Mouse (Mus musculus) A20 (cell line): Measurements from ENCODE around the gene Olfr353.

Experiments
- DNase-seq: peaks from one replicate; pipeline ENCODE4 v3.0.0-alpha.2; 2011; ENCODE audit warnings: low read depth, low spot score

Gene Olfr353

GRCm38 (mm10) chr2:36892836-36893235 lies at the start of gene Olfr353:
Gene Olfr353 (minus strand): TSS chr2:36892936.
- DNase-seq, result no peak

GRCm38 (mm10) chr2:36936821-36937220 lies 44.1 kb upstream of the Olfr353 start, which contains the start of gene Olfr356:
Gene Olfr356 (plus strand): TSS chr2:36937121.
- no peak for DNase-seq

GRCm38 (mm10) chr2:36928797-36929196 lies 36.1 kb upstream of the Olfr353 start, which contains the start of gene Olfr355:
Gene Olfr355 (minus strand): TSS chr2:36928897.
- no peak for DNase-seq

GRCm38 (mm10) chr2:36905380-36905779 lies 12.6 kb upstream of the Olfr353 start, which contains the start of gene Olfr354:
Gene Olfr354 (plus strand): TSS chr2:36905680.
- DNase-seq, result no peak

- no peak for DNase-seq
Observed at GRCm38 (mm10) chr2:36897114-36897513, 4.4 kb upstream of the Olfr353 start.

- DNase-seq, result no peak
Observed at GRCm38 (mm10) chr2:36868160-36868559, 24.6 kb downstream of the Olfr353 start, which contains the start of gene Olfr352. Gene Olfr352 (plus strand): TSS chr2:36868460.

- no peak for DNase-seq
Observed at GRCm38 (mm10) chr2:36862560-36862959, 30.2 kb downstream of the Olfr353 start, which contains the start of gene Olfr351. Gene Olfr351 (minus strand): TSS chr2:36862660.

- no peak for DNase-seq
Observed at GRCm38 (mm10) chr2:36846010-36846409, 46.7 kb downstream of the Olfr353 start, which contains the start of gene Olfr350. Gene Olfr350 (plus strand): TSS chr2:36846310.
